Mouse (Mus musculus) frontal cortex, postnatal 25 days (tissue): ENCODE results near the gene Wdr54.

Experiments used
- DNase-seq, 2 experiments: peaks; one replicate each; pipeline ENCODE4 v3.0.0; 2022; ENCODE audit warnings: low spot score in 2 of 2

The Wdr54 gene

GRCm38 (mm10) chr6:83107566-83108400 lies 48.4 kb downstream of the Wdr54 start:
- peak in 1 of 2 experiments; percentile 62 for DNase-seq

- no peak for DNase-seq
These were observed 52.0 kb downstream of the Wdr54 start for GRCm38 (mm10) chr6:83104158-83104557.

GRCm38 (mm10) chr6:83103130-83103650 lies 53.0 kb downstream of the Wdr54 start:
- no peak for DNase-seq

GRCm38 (mm10) chr6:83101688-83102556 lies 54.3 kb downstream of the Wdr54 start:
- peak in 1 of 2 experiments; percentile 25 for DNase-seq

- DNase-seq, result peak; percentile 78 to 80
These were observed 54.9 kb downstream of the Wdr54 start, which contains the start of the genes Ccdc142 and Gm42688 for GRCm38 (mm10) chr6:83101316-83101687. Ccdc142 (plus strand) TSS chr6:83101601. Gm42688 (plus strand) TSS chr6:83101617.
